ENCODE assay signal across 8 mouse cellular contexts in genomic region chr1:62724461-62725021, GRCm38 (mm10). TPM values are rescaled to one million over a fixed set of nuclear protein-coding genes. Genes with fewer than 3 reads are reported as not detected.
A peak's percentile ranks its signal among the peaks of the same experiment; 100 is the strongest.
DNase-seq lines count a peak whose midpoint lies in the region; ATAC-seq lines count a peak whose summit lies in the region.

No protein-coding gene starts in this region.

- no peak overlapping the region for H3K4me3 ChIP-seq in neural tube, embryonic 13.5 days
- no peak overlapping the region for H3K4me3 ChIP-seq in heart, embryonic 14.5 days (ENCODE audit: control insufficient read depth in 1 of 2, insufficient read depth in 1 of 2, low read depth in 1 of 2, low read length in 2 of 2)
- no peak overlapping the region for H3K4me3 ChIP-seq in limb, embryonic 12.5 days (replicated peaks)
- no peak overlapping the region for H3K4me3 ChIP-seq in hindbrain, embryonic 12.5 days

- H3K36me3 ChIP-seq in neural tube, embryonic 13.5 days, result peaks cover 33% of the 10 kb centered on the region
- no peaks in the 10 kb centered on the region for H3K36me3 ChIP-seq in heart, embryonic 14.5 days (ENCODE audit: control insufficient read depth, insufficient read depth, low read length)
- peaks cover 73% of the 10 kb centered on the region for H3K36me3 ChIP-seq in limb, embryonic 12.5 days
- peaks cover 11% of the 10 kb centered on the region; the same call in 1 of the 2 replicates for H3K36me3 ChIP-seq in hindbrain, embryonic 12.5 days

- 69% methylated on average over 6 of the region's 6 CpGs for WGBS in neural tube, embryonic 13.5 days
- 51% methylated on average over 6 of the region's 6 CpGs for WGBS in heart, embryonic 14.5 days
- 62% methylated on average over 6 of the region's 6 CpGs for WGBS in limb, embryonic 12.5 days
- WGBS in hindbrain, embryonic 12.5 days, result 74% methylated on average over 6 of the region's 6 CpGs

- H3K27me3 ChIP-seq in neural tube, embryonic 13.5 days, result no peaks in the 10 kb centered on the region; the same call in 1 of the 2 replicates
- H3K27me3 ChIP-seq in heart, embryonic 14.5 days (ENCODE audit: control insufficient read depth, insufficient read depth, low read length), result no peaks in the 10 kb centered on the region
- no peaks in the 10 kb centered on the region for H3K27me3 ChIP-seq in limb, embryonic 12.5 days
- H3K27me3 ChIP-seq in hindbrain, embryonic 12.5 days, result no peaks in the 10 kb centered on the region

- H3K4me2 ChIP-seq in neural tube, embryonic 13.5 days, result no peak overlapping the region
- H3K4me2 ChIP-seq in heart, embryonic 14.5 days (ENCODE audit: low read length), result no peak overlapping the region
- H3K4me2 ChIP-seq in limb, embryonic 12.5 days, result no peak overlapping the region
- H3K4me2 ChIP-seq in hindbrain, embryonic 12.5 days (replicated peaks), result no peak overlapping the region

- no peak overlapping the region for H3K9ac ChIP-seq in neural tube, embryonic 13.5 days
- no peak overlapping the region for H3K9ac ChIP-seq in heart, embryonic 14.5 days (ENCODE audit: low read length)
- no peak overlapping the region for H3K9ac ChIP-seq in limb, embryonic 12.5 days (replicated peaks)
- H3K9ac ChIP-seq in hindbrain, embryonic 12.5 days, result no peak overlapping the region

- 0 out of 2 replicates have a peak overlapping the region, but pooled peaks have one; percentile 18 for H3K27ac ChIP-seq in neural tube, embryonic 13.5 days (replicated peaks)
- H3K27ac ChIP-seq in heart, embryonic 14.5 days (replicated peaks in 1 of 2; ENCODE audit: control insufficient read depth in 1 of 2, insufficient read depth in 1 of 2, low read depth in 2 of 2, low read length in 2 of 2), result peak overlapping the region; percentile 36 to 59
- peak overlapping the region; percentile 8 for H3K27ac ChIP-seq in limb, embryonic 12.5 days
- no peak overlapping the region for H3K27ac ChIP-seq in hindbrain, embryonic 12.5 days

- DNase-seq in neural tube, embryonic 10.5 days (ENCODE audit: extremely low spot score, low spot score), result no peak
- DNase-seq in cerebellum, postnatal 10 days, result no peak
- no peak for DNase-seq in spleen, postnatal 36 days (ENCODE audit: low spot score in 2 of 2)
- no peak for DNase-seq in layer of hippocampus, adult 18-20 months (ENCODE audit: low spot score in 2 of 2)

- no peak for ATAC-seq in neural tube, embryonic 13.5 days (ENCODE audit: low read depth)
- peak; percentile 42; the same call in 1 of the 2 replicates for ATAC-seq in heart, embryonic 14.5 days (ENCODE audit: insufficient number of reproducible peaks, insufficient read depth, low FRiP score, low read depth)
- no peak for ATAC-seq in limb, embryonic 12.5 days (ENCODE audit: insufficient number of reproducible peaks, insufficient read depth, low FRiP score, low TSS enrichment, low read depth)
- ATAC-seq in hindbrain, embryonic 12.5 days (ENCODE audit: low FRiP score), result no peak

- peaks cover 3% of the 10 kb centered on the region; the same call in 1 of the 2 replicates for H3K9me3 ChIP-seq in neural tube, embryonic 13.5 days
- H3K9me3 ChIP-seq in heart, embryonic 14.5 days (ENCODE audit: control insufficient read depth, low read length), result no peaks in the 10 kb centered on the region
- no peaks in the 10 kb centered on the region for H3K9me3 ChIP-seq in limb, embryonic 12.5 days
- H3K9me3 ChIP-seq in hindbrain, embryonic 12.5 days (replicated peaks), result no peaks in the 10 kb centered on the region

- H3K4me1 ChIP-seq in neural tube, embryonic 13.5 days (replicated peaks), result peaks cover 43% of the 10 kb centered on the region
- peaks cover 14 to 28% of the 10 kb centered on the region in 2 experiments for H3K4me1 ChIP-seq in heart, embryonic 14.5 days (ENCODE audit: control insufficient read depth in 2 of 2, insufficient read depth in 2 of 2, low read length in 2 of 2)
- H3K4me1 ChIP-seq in limb, embryonic 12.5 days (replicated peaks), result peaks cover 27% of the 10 kb centered on the region
- peaks cover 18% of the 10 kb centered on the region for H3K4me1 ChIP-seq in hindbrain, embryonic 12.5 days

RNA-seq across cellular contexts. Expression of gene Nrp2, which starts 21.5 kb away (rescaled TPM):
- 32.7 and 37.0 TPM in 2 replicates for polyA plus RNA-seq in neural tube, embryonic 13.5 days (2015; fragmentation: Nextera tagmentation; extraction: Ambion mirVana)
- 6.1 and 7.5 TPM in 2 replicates for polyA plus RNA-seq in heart, embryonic 14.5 days (2014; fragmentation: Nextera tagmentation; extraction: Ambion mirVana)
- polyA plus RNA-seq in limb, embryonic 12.5 days (2016; fragmentation: Nextera tagmentation; extraction: Ambion mirVana), result 70.7 and 86.2 TPM in 2 replicates
- 10 to 100 TPM; 54.1 to 56.3 TPM for total RNA-seq in layer of hippocampus, adult 18-20 months (2021)
- polyA plus RNA-seq in hindbrain, embryonic 12.5 days (2016; fragmentation: Nextera tagmentation; extraction: Ambion mirVana), result 43.8 and 45.9 TPM in 2 replicates
